Mouse (Mus musculus): ENCODE measurements around the gene Specc1l.

Specc1l gene

DNA sequence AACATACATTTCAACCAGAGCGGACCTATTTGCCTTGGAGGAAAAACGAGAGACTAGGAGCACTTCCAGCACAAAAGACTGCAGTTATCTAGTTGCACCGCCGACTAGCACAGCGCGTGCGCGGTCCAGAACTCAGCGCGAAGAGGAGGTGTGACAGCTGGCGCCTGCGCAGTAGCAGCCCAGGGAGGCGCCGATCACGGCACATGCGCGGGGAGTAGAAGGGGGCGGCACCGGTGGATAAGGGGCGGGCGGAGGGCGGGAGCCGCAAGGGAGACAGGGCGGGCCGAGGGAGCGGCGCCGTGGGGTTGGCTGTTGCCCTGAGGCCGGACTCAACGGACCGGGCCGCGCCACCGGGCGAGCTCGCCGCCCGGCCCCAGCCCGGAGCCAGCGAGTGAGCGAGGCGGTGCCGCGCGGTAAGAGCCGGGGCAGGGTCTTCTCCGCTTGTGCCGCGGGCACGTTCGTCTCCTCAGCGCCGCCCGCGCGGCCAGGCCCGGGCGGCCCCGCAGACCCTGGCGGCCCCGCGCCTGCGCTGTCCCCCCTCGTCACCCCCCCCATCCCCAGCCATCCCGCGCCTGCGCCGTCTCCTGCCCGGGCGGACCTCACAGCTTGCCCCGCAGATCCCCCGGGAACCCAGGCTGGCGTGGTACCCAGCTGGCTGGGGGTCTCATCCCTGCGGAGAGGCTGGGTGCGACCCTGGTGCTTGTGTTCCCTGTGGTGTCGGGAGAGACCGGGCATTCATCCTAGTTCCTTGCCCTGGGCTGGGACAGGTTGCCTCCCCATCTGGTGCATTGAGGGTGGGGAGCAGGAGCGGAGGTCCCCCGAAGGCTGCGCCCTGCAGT, at the start of gene Specc1l:
Gene Specc1l (plus strand): TSS at position 267 of the 839 bp plus-strand sequence.
- DNase-seq (ENCODE audit: extremely low read depth, low read depth, low spot score) = no peak

DNA sequence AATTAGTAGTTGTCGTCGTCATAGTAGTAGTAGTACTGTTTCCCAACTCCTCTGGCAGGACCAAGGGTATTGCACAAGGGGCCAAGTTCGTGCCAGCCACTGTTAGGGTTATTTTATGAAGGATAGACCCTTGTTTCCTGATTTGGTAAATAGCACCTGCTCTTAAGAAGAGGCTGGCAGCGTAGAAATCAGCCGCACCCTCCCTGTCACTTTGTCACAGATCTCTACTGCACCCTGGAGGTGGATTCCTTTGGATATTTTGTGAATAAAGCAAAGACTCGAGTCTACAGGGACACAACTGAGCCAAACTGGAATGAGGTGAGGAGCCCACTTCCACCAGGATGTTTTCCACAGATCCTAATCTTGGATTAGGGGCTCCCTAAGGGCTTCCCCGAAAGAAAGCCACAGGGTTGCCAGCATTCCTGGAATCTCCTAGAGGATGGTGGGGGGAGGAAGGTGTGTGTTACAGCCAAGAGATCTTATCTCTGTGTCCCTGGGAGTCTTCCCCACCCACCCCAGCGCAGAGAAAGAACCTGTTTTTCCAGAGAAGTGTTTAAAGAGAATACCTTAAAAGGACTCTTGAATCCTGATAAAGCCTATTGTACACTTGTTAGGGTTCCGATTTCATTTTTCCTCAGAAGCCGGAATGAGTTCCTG, 45.9 kb upstream of the Specc1l start:
- DNase-seq (ENCODE audit: extremely low read depth, low read depth, low spot score) = no peak

DNA sequence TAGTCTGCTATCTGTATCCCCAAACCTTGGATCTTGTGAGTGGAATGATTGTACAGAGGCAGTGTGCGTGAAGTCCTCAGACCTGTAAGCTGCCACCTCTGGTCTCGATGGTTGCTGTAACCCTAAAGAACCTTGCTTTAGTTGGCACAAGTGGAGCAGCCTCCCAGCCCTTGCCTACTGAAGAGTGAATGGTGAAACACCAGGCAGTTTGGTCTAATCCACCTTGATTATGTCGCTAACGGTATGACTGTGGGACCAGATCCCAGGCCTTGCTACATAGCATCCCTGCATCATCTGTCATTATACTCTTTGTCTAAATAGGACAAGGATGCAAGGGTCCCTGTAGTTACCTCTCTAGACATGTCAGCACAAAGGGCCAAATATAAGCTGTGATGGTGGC, 45.3 kb upstream of the Specc1l start:
- peak; percentile 90 for DNase-seq (ENCODE audit: extremely low read depth, low read depth, low spot score)

DNA sequence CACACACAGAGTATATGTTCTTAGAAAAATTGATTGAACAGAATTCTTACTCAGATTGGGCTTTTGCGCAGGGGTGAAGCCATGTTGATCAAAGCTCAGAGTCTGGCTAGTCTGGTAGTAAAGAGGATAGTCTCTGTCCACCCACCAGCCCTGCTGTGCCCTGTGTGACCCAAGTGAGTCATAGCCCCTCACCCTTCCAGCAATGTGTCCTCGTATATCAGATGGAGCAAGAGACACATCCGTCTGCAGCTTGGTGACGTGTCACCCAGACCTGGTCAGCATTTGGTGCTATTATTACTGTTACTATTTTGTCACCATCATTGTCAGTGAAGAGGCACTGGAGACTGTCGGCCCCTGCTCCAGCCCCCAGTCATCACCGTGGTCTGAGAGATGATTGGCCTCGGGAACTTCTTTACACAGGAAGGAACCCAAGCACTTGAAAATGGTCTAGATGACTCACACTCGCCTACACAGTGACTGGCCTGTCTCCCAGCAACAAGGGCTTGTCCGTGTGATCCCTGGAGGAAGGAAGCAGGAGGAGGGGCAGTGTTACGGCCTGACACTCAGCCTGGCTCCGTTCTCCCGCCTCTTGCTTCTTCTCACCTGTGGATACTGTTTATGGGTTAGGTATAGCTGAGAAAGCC, 41.5 kb upstream of the Specc1l start:
- DNase-seq (ENCODE audit: extremely low read depth, low read depth, low spot score) = no peak

DNA sequence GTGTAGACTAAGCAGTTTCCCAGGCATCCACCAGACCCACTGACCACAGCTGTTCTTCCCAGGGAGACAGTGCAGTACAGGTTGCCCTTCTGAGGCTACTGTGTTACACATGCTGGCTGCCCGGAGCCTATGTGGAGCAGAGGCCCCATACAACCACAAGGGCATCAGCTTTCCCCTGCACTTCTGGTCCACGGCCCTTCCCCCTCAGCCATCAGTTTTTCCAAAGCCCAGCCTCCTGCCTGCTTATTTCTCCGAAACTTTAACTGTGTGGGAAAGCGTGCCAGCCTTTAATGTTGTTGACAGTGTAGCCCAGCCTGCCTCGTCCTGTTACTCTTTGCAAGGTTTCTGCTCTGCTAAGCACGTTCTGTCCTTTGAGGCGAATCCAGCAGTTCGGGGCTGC, 38.8 kb upstream of the Specc1l start:
- DNase-seq (ENCODE audit: extremely low read depth, low read depth, low spot score) = no peak

DNA sequence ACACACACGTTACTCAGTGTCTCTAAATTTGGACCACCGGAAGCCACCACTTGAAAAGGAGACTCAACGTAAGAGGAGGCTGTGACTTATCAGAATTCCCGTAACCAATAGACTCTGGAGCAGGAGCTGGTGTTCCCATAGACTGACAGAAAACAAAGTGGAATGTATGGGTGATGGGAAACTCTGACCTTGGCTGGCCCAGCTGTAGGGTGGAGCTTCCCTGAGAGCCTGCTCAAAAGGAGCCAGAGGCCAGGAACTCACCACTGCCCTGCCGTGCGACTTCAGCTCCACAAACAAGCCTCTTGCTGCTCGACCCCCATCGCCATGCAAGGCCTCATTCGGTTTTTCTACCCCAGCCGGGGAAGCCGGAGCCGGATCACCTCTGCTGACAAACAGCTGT, 38.2 kb upstream of the Specc1l start:
- no peak for DNase-seq (ENCODE audit: extremely low read depth, low read depth, low spot score)

DNA sequence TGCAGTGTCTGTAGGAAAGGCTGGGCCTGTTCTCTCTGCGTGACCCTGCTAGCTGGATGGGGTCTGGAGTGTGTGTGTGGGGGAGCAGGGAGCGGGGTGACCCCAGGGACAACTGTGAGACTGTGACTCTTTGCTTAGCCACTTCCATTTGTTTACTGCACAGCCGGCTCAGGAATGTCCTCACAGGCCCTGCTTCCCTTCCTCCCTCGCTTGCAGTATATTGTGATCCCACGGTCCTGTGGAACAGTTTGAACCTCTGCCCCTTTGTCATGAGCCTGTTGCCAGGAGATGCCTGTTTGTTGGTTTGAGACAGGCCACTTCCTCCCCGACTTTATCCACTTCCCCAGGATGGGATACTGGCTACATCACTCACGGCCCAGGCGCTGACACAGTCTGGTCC, 35.4 kb upstream of the Specc1l start:
- DNase-seq (ENCODE audit: extremely low read depth, low read depth, low spot score) = no peak

DNA sequence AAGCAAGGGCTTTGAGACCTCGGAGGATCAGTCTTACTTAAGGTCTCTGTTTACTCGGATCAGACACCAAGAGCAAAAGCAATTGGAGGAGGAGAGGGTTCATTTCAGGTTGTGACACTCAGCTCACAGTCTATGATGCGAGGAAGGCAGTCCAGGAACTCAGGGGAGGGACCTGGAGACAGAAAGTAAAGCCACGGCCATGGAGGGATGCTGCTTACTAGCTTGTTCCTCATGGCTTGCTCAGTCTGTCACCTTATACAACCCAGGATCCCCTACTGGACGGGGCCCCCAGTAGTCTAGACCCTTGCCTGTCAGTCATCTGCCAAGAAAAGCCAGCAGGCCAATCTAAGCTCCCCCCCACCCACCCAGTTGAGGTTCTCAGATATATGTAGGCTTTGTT, 33.0 kb upstream of the Specc1l start:
- no peak for DNase-seq (ENCODE audit: extremely low read depth, low read depth, low spot score)

DNA sequence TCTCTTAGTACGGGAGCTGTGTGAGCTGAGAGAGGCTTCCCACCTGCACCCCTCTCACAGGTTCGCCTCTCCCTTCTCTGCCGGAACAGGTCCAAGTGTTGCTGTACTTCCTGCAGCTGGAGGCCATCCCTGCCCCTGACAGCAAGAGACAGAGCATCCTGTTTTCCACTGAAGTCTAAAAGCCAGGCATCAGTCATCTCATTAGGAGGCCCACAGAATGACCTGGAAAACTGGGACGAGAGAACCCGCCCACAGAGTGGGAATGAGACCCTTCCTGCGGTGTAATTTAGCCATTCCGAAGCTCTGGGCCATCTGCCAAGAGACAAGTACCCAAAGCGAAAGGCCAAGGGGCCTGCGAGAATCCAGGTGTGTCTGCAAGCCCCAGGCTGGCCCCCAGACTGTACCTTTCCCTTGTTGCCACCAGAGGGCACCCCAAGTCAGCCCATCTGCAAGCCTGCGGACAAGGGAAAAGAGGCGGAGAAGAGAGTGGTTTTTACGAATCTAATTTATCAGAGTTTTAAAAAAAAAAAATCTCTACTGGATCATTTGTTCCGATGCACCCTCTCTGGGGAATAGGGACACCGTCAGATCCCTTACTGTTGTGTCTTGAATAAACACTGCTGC, 29.6 kb upstream of the Specc1l start:
- DNase-seq (ENCODE audit: extremely low read depth, low read depth, low spot score) = no peak

DNA sequence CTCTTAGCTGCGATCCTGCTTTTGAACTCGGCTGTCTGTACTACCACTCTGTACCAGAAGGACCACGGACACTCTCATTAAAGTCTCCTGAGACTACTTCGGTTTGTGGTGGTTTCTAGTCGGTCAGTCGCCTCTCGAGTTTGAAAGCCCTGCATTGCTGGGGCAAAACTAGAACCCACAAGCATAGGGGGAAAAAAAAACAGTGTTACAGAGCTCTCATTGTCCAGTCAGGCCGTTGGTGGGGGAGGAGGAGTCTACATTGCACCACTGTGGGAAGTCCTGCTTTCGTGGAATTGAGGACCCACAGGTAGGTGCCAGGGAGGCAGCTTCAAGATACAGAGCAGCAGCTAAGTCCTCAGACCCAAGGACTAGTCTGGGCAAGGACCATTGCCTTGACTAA, 27.0 kb upstream of the Specc1l start:
- DNase-seq (ENCODE audit: extremely low read depth, low read depth, low spot score) = no peak

DNA sequence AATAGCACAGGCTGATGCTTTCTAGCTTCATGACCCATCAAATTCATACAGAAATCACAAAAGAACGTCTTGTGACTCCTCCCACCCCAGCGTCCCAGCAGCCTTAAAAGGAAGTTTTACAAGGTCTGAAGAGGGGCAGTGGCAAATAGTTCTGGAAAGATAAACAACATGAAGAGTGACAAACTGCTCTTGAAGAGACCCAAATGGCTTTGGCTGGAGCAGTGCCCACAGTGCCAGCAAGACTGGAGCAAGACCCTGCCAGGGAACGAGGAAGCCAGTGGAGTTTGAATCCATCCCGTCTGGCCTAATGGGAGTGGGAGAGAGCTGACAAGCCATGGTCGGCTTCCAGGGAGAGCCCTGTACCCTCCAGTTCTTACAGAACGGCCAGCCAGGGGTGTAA, 25.3 kb upstream of the Specc1l start:
- DNase-seq (ENCODE audit: extremely low read depth, low read depth, low spot score) = no peak

DNA sequence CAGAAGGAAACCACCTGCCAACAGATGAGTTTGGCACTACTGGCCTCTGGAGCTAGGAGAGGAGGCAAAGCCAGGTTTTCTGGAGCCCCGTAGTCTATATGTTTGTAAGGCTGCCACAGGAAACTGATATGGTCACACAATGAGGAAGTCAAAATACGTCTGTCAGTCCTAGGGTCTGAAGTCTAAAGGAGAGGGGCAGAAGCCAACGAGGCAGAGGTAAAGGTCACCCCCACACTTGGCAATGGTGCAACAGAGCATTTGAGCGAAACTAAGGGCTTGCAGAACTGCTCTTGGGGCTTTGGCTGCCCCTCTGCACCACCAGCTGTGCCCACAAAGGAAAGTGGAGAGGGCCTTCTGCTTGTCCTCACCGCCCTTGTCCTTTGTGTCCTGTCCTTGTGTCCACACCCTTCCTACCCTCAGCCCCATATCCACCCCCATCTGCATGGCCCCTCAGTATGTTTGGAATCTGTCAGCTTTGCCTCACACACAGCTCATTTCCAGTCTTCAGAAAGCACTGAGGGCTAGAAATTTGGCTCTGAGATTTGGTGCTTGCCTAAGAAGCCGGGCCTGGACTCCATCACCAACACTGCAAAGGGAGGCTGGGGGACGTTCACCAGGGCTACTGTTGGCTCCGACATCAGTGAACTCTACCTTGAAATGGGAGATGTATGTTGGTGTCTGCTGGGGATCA, 24.4 kb upstream of the Specc1l start:
- no peak for DNase-seq (ENCODE audit: extremely low read depth, low read depth, low spot score)

DNA sequence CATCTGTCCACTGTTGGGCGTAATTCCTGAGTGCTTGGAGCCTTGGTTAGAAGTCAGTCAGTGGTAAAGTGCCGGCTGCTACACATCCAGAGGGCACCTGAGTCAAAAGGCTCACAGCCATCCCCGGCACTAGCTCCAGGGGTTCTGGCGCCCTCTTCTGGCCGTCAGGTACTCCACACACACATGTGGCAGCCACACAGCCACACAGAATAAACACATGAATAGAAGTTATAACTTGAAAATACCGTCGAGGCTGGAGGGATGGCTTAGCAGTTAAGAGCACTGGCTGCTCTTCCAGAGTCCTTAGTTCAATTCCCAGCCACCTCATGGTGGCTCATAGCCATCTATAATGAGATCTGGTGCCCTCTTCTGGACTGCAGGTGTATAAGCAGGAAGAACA, 20.2 kb upstream of the Specc1l start:
- no peak for DNase-seq (ENCODE audit: extremely low read depth, low read depth, low spot score)

DNA sequence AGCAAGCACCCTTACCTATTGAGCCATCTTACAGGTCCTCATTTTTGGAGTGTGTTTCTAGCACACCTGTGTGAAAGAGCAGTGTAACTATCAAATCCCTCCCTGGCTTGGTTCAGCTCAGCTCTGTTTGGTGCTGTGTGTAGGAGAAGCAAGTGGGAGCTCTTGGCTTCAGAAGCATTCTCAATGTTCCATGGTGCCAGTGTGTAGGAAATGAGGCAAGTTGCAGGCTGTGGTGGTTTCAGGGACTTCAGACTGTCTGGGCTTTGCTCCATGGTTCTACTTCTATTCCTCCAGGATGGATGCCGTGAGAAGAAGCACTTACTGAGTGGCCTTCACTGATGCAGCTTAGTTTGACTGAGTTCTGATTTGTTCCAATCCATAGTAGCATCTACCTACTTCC, 14.1 kb upstream of the Specc1l start:
- DNase-seq (ENCODE audit: extremely low read depth, low read depth, low spot score) = no peak

DNA sequence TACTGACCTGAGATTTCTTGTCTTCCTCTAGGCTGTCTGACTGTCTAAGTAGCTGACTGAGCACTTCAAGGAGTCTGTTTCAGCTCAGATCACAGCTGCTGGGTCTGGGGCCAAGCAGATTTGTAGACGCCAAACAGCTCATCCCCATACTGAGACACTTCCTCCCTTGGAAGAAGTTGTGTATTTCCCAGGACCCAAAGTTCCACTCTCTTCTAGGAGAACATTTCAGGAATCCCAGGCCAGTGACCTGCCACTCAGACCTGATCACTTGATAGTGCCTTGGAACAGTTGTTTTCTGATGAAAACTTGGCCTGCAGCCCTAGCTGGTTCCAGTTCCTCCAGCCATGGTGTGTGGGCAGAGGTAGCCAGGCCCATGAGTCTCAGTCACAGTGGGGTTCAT, 11.1 kb upstream of the Specc1l start:
- no peak for DNase-seq (ENCODE audit: extremely low read depth, low read depth, low spot score)

DNA sequence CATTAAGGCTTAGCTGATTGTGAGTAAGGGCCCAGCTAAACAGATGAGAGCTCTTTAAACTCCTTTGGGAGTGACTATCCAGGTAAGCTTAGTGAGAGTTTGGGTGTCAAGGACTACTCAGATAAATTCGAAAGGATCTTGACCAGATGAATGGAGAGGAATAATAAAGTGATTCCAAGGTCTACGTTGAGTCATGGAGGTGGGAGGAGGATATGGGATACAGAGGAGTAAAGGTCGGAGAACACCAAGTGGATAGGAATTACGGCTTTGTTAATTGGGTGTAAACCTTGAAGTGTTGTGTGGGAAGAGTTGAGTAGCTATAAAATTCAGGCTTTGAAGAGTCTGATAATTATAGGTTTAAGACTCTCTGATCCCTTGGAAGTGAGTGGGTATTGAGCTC, 5.7 kb upstream of the Specc1l start:
- no peak for DNase-seq (ENCODE audit: extremely low read depth, low read depth, low spot score)

DNA sequence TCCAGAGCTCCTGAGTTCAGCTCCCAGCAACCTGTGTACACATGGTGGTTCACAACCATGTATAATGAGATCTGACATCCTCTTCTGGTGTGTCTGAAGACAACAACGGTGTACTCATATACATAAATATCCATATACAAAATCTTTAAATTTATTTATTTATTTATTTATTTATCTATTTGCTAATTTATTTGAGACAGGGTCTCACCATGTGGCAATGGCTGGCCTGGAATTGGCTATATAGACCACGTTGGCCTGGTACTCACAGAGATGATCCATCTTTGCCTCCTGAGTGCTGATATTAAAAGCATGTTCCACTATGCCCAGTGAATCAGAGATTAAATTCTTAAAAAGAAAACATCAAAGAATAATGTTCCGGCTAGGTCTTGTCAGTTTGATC, 1.0 kb upstream of the Specc1l start:
- no peak for DNase-seq (ENCODE audit: extremely low read depth, low read depth, low spot score)

DNA sequence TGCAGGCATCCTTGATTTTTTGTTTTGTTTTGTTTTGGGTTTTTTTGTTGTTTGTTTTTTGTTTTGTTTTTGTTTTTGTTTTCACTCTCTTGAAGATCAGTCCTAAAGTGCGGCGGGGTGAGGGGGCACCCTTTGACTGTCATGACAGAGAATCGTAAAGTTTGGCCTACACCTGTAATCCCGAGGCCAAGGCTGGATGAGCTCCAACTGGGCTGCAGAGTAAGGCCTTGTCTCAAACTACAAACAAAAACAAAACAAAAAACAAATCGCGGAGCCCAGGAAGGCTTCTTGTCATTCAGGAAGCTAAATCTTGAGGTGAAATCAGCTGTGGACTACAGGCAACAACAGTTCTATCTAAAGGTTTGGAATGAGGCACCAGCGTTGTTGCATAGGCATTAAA, 1.1 kb downstream of the Specc1l start:
- DNase-seq (ENCODE audit: extremely low read depth, low read depth, low spot score) = no peak

DNA sequence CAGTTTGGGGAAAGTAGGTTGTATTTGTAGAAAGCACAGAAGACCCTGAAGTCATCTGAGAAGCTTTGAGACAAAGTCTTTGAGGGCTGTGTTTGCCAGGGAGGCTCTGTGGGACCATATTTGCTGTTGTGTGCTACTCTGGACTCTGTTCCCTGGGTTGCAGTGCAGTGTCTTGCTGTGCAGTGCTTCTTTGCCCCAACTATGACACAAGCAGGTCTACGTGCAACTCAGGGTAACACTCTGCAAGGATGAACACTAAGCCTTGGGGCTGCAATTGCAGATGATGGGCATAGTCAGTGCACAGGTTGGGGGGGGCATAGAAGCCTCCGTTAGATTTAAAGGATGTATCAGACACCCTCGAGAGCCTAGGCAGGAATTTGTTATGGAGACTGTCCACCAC, 8.8 kb downstream of the Specc1l start:
- DNase-seq (ENCODE audit: extremely low read depth, low read depth, low spot score) = no peak

DNA sequence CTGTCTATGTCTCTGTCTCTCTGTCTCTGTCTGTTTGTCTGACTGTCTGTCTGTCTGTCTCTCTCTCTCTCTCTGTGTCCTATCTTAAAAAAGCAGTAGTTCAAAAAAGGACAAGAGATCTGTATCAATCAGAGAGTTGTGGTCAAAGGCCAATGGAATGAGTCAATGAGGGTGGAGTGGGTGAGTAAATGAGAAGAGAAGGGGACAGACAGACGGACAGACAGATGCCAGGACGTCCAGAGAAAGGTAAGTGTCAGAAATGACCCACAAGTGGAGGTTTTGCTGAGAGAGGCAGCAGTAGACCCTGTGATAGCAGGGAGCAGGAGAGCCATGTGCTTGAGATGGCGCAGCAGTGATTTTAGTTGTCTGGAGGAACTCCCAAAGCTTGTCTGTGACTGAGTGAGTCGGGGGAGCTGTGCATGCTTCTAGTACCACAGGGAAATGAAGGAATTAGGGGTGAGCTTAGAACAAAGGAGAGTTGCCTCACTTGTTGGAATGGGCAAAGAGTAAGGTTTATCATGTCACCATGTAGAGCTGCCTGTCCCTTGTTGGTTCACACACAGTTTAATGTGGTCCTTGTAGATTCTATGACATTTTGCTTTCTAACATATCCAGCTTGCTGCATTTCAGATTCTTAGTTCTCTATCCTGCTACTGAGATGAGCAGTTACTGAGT, 10.2 kb downstream of the Specc1l start:
- no peak for DNase-seq (ENCODE audit: extremely low read depth, low read depth, low spot score)

DNA sequence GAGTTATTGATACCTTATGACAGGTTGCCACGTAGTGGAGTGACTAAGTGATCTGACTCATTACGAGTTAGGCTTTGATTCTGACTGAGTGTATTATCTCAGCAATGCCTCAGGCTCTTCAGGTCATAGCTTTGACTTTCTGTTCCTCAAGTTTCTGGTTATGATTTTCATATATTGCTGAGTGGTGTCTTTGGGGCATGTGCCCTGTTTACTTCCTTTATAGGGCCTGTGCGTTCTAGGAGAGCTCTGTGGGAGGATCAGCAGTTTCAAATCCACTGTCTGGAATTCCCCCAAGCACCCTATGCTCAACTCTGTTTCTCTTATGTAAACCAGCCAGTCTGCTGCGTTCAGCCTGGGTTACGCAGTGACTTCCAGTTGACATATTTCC, 10.7 kb downstream of the Specc1l start:
- no peak for DNase-seq (ENCODE audit: extremely low read depth, low read depth, low spot score)
